Mouse (Mus musculus) spleen, postnatal 36 days (tissue): ENCODE data around the gene Rps27rt.
"Not testable (repeated sequence)": the region's sequence is repeated elsewhere in the genome, so short reads cannot be mapped to it uniquely, and the experiment has no call there.

ENCODE experiments used
- DNase-seq, 2 experiments: peaks; one replicate each; pipeline ENCODE4 v3.0.0; 2022; ENCODE audit warnings: low spot score in 2 of 2, mixed read lengths in 1 of 2

Rps27rt gene

DNA sequence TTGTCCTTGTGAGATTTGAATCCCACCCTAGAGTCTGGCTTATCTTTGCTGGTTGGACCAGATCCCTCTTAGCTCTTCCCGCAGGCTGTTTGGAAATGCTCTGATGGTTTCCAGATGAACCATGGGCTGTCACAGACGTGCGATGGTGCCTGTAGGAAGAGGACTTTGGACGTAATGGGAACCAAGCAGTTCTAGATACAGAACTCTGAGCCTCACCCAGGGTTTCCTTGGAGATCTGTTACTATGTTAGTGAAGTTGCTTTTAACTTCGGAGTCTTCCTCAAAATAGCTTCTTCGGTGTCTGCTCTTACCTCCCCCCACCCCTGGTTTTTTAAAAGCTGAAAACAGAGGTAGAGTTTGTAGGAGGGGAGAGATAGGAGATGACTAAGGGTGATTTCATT is 2.6 kb downstream of the Rps27rt start:
- DNase-seq: no peak

DNA sequence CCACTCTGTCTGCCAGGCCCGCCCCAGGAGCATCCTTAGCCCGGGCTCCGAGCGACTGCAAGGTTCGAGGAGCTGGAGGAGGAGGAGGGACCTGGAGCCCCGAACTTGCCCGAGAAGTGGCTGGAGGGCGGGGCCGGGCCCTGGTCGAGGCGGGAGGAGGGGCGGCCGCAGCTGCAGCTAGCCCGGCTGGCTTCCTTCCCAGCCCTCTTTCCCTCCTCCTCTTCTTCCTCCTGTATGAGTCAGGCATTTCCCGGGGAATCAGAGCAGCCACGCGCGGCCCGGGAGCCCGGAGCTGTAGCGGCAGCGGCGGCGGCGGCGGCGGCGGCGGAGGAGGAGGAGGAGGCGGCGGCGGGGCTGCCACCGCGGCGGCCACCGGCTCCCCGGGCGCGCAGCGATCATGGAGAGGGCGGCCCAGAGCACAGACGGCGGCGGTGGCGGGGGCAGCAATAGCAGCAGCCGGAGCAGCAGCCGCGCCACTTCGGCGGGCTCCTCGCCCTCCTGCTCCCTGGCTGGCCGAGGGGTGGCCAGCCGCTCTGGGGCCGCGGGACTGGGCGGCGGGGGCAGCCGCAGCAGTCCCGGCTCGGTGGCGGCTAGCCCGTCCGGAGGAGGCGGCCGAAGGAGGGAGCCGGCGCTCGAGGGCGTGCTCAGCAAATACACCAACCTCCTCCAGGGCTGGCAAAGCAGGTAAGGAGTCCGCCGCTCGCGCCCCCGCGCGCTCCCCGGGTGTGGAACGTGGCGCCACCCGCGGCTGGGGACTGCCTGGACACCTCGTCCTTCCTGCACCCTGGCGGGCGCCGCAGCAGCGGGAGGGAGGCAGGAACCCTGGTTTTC is 4.0 kb downstream of the Rps27rt start, which contains the start of gene Osbpl10:
Osbpl10 (plus strand) TSS at position 289 of the 831 bp plus-strand sequence.
- DNase-seq: peak in 1 of 2 experiments; percentile 12

DNA sequence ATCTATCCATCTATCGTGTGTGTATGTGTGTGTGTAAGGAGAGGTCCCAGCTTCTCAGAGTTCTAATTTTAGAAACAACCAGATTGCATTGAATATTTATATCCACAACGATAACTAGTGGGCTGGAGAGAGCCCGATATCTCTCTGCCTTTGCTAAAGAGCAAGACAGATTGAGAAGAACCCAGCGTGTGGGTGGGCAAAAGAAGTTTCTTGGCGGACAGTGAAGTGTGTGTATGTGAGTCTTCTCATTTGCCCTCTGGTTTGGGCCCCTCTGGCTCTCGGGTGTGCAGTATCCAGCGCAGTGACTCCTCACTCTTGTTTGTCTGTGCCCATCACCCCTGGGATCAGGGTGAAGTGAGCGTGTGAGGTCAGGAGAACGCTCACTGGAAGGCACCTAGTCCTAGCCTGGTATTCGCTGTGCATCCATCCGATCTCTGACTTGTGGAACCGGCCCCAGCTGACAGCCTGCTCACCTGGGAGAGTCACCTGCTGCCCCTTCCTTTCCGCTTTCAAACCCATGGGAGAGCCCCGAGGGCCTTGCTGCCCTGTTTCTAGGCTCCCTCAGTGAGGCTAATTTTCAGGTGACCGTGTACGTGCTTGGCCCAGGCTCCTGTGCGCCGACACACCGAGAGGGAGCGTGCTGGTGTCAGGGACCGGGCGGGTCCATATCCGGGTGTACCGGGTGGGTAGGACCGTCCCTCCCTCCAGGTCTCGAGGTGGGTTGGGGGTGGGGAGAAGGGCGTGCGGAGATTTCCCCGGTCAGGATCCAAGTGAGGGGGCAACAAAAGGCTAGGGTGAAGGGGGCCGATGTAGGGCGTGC is 4.9 kb downstream of the Rps27rt start:
- no peak for DNase-seq

DNA sequence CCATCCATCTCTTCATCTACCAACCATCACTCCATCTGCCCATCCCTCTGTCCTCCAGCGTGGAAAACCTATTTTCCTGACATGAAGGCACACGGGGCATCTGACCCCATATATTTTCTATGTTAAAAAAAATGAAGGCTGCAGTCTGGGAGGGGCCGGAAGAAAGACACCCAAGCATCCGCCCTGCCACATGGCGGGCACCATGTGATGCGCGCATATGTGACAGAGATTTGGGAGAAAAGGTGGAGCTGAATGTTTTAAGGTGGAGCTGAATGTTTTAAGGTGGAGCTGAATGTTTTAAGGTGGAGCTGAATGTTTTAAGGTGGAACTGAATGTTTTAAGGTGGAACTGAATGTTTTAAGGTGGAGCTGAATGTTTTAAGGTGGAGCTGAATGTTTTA is 16.3 kb downstream of the Rps27rt start:
- not testable (repeated sequence) for DNase-seq

DNA sequence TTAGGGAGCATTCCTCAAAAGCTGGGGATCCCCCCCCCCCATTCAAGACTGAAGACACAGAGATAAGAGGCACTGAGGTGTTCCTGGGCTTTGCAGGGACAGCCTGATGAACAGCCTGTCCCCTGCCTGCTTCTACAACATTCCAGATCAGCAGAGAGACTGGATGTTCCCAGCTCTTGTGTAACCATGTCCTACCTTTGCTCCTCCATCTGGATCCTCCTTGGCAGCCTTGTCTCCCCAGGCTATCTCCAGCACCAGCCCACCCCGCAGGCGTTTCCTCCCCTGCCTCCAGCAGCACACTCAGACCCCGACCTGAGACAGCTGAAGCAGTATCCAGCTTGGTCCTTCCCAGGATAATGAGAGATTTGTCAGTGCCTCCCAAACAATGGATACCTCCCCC is 18.4 kb downstream of the Rps27rt start:
- no peak for DNase-seq

DNA sequence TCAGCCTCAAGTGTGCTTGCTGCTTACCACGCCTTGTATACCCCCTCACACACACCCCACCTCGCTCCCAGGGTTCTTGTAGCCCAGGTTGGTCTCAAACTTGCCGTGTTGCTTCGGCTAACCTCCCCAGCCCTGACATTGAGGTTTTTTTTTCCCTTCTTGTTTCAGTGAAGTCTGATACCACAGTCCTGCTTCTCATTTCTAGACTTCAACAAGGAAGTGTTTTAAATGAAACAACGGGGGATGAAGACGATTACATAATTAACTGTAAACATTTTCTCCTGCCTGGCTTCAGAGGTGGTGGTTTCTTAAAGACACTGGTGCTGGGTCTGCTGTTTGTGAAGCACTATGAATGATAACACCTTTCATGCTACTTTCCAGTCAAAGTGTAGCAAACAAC is 21.7 kb downstream of the Rps27rt start:
- no peak for DNase-seq

DNA sequence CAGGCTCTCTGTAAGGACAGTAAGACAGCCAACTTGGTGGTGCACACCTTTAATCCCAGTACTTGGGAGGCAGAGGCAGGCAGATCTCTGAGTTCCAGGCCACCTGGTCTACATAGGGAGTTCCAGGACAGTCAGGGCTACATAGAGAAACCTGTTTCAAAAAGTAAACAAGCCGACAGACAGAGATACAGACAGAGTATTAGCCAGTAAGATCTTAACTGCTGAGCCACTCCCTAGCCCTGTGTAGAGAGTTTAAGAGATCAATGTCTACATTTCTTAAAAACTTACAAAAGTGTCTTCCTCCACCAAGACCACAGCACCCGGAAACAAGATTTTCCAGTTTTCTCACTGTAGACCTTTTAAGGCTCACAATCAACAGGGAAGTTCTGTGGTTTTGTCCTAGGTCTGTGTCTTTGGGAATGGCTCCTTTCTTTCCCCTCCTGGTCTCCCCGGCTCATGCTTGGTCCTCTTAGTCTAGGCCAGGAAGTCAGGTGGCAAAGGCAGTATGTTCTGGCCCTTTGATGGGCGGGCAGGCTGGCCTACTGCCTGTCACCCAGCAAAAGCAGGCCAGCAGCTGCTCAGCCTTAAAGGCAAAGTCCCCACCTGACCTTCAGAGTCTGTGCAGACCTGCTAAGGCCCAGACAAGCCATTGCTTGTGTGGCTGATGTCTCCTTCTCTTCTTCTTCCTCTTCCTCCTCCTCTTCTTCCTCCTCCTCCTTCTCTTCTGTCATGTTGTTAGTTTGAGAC is 22.3 kb downstream of the Rps27rt start:
- no peak for DNase-seq

DNA sequence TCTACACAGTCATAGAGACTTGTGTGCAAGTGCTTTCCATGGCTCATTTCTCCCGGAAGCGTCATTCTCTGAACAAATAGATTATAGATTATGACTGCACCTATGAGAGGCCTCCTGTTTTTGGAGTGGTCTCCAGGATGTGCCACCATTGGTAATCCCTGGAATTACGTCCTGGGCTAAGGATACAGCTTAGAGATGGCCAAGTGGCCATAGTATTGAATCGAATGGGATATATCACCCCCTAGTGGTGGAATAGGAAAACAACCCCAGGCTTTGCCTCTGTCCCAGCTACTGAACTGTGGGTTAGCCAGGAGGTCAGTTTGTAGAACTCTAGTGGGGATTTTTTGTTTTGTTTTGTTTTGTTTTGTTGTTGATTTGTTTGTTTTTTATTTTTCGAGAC is 25.6 kb downstream of the Rps27rt start:
- DNase-seq: peak; percentile 5 to 16

DNA sequence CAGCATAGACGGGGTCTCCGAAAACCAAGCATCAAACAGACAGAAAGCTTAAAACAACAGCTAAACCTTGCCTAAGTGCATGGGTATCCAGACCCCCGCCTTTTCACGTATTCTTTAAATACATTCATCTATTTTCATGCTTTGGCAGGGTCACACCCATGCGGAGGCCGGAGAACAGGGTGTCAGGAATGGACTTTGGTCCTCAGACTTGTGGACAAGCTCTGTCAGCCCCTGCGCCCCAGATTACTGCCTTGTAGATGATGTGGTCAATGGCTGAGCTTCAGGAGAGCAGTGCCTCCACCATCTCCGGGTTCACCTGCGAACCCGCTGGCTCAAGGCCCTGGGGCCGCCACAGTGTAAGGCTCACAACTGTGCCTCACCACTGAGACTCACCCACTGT is 27.2 kb downstream of the Rps27rt start:
- DNase-seq: no peak

DNA sequence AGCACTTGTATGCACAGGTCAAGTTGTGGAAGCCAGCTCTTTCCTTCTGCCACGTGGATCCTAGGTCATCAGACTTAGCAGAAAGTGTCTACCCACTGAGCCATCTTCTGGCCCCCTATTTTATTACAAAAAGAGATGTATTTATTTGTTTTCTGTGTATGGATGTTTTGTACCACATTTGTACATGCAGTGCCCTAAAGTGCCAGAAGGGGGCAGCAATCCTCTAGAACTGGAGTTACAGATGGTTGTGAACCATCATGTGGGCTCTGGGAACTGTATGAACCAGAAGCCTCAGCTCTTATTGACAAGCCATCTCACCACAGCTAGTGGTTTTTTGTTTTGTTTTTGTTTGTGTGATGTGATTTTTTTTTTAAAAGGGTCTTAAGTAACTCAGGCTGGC is 29.7 kb downstream of the Rps27rt start:
- DNase-seq: no peak

DNA sequence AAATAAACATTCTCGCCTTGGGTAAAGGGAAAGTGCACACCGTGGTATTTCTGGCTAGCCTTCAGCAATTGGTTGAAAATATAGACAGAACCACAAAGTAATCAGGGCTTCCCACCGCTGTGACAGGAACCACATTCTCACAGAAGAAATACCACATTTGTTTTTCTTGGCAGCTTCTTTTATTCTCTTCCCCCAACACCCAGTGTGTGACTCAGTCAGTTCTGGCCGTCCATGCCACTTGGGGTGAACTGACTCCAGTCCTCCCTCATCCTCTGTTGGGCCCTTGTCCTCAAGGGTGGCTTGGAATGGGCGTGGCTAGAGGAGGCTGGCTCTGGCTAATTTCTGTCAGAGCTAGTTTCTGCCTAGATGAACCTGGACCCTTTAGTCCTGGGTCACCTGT is 34.1 kb downstream of the Rps27rt start:
- DNase-seq: no peak

DNA sequence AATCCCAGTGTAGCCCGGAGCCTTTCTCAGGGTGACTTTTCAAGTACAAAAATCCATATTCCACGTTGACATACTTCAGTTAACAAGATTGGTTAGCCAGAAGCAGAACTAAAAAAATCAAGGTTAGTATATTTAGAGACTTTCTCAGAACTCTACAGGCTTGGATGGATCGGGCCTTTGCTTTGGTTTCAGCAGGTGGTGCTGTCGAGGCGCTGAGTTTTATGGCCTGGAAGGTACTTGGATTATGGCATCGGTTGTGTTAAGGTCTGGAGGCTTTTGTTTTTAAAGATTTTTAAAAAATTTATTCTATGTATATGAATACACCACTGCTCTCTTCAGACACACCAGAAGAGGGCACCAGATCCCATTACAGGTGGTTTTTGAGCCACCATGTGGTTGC is 37.0 kb downstream of the Rps27rt start:
- no peak for DNase-seq

DNA sequence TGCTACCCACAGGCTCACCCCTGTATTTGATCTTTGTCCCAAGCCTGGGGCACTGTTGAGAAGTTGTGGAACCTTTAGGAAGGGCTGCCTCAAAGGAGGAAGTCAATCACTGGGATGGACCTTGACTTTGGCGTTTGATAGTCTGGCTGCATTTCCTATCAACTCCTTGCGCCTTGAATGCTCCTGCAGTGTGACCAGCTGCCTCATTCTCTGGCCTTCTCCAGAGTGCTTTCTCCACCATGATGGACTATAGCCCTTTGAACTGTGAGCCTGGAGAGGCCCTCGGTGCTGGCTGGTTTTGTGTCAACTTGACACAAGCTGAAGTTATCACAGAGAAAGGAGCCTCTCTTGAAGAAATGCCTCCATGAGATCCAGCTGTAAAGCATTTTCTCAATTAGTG is 37.9 kb downstream of the Rps27rt start:
- DNase-seq: no peak

DNA sequence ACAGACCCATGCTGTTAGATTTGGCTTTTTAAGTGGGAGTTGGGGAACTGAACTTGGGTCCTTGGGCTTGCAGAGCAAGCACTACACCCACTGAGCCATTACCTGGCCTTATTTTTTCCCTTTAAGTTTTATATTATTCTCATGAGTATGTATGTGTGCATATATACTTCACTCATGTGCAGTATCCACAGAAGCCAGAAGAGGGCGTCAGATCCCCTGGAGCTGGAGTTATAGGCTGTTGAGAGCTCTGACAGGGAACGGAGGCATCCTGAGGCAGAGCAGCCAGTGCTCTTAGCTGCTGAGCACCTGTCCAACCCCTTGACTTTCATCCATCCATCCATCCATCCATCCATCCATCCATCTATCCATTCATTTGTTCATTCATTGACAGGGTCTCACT is 45.9 kb downstream of the Rps27rt start:
- no peak for DNase-seq

DNA sequence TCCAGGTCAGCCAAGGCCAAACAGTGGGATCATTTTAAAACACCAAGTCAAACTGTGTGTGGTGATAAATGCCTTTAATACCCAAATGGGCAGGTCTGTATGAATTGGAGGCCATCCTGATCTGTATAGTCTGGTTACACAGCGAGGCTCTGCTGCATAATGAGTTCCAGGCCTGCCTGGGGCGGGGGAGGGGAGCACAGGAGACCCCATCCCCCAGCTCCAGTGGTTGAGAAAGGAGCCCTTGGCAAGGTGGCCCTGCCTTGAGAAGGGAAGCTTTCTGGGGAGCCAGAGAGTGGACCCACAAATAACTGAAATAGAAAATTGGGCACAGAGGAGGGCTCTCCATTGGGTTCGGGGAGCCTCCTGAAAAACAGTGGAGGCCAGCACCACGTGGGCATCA is 47.2 kb downstream of the Rps27rt start:
- no peak for DNase-seq

DNA sequence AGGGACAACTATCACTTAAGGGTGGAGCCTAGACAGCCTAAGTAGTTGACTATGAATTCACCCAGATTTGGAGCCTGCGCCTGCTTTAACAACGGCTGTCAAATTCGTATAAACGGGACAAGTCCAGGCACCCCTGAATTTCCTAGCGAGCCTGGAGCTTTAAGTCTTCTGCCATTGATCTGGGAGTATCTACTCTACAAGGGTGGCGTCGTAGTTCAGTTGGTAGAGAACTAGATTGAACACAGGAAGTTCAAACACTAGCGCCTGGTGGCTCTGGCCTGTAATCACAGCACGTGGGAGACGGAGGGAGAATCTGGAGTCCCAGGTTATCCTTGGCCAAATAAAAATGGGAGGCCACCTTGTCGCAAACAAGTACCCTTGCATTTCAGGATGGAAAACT is 48.3 kb downstream of the Rps27rt start:
- DNase-seq: peak in 1 of 2 experiments; percentile 34

DNA sequence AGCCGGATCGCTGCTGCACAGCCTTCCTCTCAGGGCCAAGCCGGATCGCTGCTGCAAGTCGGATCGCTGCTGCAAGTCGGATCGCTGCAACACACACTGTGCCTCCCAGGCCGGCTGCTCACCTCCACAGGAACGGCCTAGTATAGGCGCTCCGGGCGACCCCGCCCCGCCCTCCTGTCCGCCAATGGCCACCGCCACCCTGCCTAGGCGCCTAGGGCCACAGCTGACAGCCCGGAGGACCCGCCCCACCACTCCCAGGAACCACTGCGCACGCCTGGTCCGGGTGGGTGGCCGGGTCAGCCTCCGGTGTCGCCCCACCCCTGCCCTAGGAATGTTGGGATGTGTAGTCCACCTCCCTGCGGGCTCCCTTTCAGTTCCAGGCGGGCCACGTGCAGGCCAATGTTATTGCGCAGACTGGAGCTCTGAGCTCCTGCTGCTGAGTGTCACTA is 48.8 kb downstream of the Rps27rt start, which contains the start of gene Gpd1l:
Gpd1l (minus strand) TSS at position 265 of the 449 bp plus-strand sequence.
- DNase-seq: peak; percentile 97 to 99

DNA sequence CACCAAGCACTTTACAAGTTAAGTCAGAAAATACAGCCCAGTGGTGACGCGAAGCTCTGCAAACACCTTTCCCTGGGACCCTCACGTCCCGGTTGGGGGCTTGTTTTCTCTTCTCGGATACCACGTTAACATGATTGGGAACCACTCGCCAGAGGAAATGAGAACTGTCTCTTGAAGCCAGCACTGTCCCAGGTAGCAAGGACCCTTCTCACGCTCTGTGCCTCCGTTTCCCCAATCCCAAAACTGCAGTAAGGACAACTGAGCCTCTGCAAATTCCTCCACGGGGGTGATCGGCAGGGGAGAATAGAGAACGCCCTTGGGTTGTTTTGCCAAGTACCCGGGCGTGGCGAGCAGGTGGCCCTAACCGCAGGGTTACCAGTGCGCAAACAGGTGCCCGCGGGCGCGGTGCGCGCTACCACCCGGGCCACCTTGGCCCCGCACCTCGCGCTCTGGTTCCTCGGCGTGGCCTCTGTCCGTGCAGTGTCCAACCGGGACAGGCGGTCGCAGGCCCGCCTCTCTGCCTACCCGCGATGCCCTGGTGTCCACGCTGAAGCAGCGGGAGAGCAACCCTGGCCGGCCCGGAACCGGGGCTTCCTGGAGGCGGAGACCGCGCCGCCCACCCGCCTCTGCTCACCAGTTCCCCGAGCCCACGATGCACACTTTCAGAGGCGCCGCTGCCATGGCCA is 49.4 kb downstream of the Rps27rt start:
- DNase-seq: peak in 1 of 2 experiments; percentile 63

DNA sequence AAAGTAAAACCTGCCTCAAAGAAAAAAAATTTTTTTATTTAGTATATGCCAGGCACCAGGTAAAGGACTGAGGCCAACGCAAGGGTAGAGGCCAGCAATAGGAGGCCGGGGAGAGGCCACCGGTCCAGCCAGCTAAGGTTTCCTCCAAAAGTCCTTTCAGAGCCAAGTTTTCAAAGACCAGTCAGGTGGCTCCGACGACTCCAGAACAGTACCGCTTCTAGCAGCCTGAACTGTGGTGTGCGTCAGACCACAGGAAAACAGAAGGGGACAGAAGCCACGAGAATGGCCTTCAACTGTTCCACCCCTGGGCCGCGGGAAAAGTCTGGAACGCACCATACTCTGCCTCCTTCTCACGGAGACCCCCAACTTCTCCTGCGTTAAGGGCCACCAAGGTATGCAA is 49.9 kb downstream of the Rps27rt start:
- DNase-seq: no peak
